Mouse (Mus musculus) cerebral cortex, adult 2 months (tissue): ENCODE results near the gene Aqp1.

ENCODE experiments used
- WGBS: fragments of 180-500 bp; shearing (Covaris S2); methylation state at CpG from one replicate; pipeline ENCODE4 v1.1.7; 2018; 5-methylcytosine and 5-hydroxymethylcytosine counted together

Gene Aqp1

DNA sequence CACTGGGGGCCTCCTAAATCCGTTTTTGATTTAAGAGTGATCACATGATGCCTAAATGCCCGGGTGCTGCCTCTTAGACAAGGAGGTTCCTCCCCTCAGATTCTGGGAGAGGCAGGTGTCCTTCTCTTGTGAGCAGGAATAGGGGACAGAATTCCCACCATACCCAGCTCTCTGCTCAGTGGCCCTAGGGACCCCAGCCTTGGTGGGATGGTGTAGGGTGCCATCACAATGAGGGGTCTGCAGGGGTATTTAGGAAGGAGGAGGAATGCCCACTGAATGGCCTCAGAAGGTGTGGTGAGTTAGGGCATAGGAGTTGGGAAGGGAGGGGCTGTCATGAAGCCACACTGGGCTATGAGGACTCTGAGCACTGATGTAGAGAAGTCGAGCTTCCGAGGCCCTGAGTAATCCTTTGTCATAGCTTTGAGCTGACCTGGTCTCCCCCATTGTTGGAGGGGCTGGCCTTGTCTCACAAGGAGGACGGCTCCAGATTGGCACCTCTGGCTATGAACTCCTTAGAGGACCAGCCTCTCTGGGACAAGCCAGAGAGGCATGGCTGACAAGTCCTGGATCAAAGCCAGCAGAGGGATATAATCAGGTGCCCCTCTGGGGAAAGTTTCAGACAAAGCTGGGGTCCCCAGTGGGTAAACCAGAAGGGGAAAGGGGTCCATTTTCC, 4.0 kb upstream of the Aqp1 start:
- WGBS, result 43% methylated on average over 5 of the region's 5 CpGs

DNA sequence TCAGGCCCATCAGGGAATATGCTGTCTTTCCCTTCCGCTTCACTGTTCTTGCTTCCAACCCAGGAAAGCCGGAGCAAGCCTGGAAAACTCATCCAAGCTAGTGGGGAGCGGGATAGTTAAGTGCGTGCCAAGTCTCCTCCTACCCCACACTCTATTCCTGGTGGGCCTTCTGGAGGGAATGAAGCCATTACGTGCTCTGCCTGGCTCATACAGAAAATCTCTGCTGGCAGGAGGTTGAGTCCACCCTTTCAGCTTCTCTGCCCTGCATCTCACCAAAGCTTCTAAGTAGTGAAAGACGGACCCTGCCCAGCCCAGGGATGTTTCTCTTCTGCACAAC, 3.5 kb upstream of the Aqp1 start:
- 35% methylated on average over 6 of the region's 6 CpGs for WGBS

DNA sequence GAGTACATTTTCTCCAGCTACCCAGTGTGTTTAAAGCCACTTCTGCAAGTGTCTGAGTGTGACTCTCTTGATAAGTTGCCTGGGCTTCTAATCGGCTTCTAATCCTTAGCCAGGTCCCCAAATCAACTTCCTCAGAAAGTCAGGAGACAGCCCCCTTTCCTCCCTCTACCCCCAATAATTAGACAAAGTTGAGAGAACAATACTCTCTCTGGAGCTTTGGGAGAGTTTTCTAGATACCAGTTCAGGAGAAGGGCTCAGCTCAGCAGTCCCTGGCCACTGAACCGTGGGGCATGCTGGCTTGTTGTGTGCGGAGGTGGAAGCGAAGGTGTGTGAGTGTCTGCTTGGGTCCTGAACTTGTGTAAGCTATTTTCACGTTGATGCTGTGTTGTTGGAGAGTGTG, 1.0 kb downstream of the Aqp1 start:
- 91% methylated on average over 5 of the region's 5 CpGs for WGBS

DNA sequence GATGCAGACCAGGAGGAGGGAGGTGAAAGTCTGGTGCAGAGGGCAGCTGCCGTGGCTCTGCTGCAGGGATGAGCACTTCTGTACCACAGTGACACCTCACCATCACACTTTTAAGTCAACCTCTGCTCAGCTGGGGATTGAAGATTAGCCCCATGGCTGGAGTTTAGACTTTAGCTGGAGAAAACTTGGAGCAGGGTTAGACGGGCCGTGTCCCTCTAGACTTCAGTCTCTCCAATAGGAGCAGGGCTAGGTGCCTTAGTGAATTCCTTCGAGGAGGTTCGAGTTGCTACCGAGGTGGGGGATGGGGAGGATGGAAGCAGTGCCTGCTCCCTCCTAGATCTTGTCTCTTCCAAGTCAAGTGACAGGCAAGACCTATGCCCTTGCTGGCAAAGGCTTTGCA, 1.8 kb downstream of the Aqp1 start:
- 70% methylated on average over 6 of the region's 6 CpGs for WGBS

DNA sequence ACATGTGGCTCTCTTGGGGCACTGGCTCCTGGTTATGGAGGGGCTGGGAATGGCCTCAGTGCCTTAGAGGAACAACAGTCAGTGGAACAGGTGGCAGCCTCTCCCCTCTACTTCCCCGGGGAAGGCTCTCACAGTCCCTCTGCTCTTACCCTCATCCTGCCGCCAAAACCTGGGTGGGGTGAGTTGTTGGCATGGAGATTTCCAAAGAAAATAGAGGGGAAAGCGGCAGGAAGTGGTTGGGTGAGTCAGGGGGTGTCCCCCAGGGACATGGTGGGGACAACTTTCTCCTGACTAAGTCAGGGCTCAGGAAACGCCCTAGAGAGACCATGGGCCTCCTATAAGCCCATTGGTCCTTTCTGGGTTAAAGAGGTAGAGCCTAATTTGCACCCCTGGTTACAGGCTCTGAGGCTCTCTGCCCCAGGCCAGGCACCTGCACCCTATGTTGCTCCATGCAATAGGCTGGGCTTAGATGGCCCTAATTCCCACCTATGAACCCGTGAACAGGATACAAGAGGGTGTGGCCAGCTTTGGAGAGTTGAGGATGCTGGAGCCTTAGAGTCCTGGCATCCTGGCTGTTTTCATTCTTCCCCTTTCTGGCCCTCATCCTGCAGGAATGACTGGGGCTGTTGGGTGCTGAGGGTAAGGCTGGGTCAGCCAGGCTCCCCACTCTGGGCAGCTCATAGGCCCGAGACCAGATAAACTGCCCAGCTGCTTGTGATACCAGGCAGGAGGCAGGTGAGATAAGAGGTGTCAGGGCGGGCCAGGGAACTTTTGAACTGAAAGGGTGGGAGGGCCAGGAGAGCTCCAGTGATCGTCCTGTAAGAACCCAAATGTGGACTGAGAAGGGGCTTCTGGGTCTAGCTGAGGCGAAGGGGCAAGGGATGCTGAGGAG, 2.9 kb downstream of the Aqp1 start:
- WGBS, result 86% methylated on average over 9 of the region's 9 CpGs

DNA sequence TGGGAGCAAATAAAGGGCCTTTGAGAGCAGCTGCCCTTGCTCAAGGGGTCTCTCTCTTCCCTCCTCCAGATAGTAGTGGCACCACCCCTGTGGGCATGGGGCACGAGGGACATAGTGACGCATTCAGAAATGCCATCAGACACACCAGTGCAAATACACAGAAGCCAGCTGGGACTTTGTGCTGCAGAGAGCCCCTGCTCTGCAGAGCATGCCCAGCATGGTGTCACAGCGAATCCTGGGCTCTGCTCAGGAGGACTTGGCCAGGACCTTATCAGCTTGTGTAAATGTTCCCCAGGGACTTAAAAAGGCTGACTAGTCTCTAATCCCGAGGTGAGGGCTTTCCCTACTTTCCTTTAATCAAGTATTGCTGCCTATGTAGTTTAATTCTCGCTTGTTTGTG, 5.5 kb downstream of the Aqp1 start:
- WGBS, result 70% methylated on average over 5 of the region's 5 CpGs

DNA sequence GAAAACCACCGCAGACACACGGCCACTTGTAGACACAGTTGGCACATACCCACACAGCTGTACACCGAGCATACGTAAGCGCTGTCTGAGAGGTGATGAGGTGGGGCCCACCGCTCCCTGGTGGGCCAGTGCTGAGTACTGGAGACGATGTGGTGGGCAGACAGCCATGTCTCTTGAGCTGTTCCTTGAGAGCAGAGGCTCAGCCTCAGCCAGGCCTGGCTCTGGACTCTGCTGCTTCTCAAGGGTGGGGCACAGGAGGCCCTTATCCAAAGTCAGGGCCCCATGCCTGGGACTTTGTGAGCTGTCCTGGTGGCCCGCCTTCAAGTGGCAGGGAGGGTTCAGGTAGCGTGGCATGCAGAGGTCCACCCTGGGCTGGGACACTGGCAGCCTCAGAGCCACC, 6.1 kb downstream of the Aqp1 start:
- 85% methylated on average over 9 of the region's 9 CpGs for WGBS

DNA sequence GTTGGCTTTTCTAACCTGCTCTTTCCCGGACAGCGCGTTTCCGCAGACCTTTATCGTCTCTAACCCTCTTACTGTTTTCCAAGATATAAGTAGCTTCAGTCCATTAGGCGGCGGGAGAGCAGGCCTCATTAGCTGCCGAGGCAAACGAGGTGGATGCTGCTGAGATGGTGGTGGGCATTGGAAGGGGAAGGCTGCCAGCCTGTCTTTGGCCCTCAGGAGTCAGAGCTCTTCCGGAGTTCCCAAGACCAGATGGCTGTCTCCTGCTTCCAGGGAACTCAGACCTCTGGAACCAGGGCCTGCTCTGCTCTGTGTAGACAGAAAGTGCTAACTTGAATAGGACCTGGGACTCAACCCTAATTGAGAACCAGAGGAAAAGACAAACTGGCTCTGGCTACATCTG, 7.2 kb downstream of the Aqp1 start:
- 82% methylated on average over 10 of the region's 10 CpGs for WGBS

DNA sequence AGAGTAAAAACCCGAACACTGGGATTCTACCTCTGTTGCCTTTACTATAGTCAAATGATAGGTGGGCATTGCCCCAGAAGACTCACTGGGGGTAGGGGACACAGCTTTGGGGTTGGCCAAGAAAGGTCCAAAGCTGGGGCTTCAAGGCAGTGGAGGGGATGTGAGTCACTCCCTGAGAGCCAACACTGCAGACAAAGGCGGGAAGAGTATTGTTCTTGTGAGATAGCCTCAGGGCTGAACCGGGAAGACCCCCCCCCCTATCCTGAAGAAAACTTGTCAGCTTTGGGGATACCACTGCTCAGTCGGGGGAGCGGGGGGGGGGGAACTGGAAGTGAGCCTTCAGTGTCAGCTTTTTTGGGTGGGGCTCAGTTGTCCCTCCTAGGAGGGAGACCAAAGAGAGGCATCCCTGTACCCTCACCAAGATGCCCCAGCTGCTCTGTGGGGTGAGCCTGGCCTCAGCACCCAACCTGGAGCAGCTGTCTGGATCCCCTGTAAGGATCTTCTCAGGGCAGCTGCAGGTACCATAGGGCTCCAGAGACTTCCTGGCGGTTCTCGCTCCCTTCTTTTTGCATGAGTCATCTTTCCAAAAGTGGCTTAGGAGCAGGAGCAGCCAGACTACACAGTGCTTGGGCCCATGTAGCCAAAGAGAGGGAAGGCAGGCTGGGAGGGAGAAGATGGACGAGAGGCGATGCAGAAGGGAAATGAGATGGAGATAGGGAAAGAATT, 8.2 kb downstream of the Aqp1 start:
- 71% methylated on average over 9 of the region's 9 CpGs for WGBS

DNA sequence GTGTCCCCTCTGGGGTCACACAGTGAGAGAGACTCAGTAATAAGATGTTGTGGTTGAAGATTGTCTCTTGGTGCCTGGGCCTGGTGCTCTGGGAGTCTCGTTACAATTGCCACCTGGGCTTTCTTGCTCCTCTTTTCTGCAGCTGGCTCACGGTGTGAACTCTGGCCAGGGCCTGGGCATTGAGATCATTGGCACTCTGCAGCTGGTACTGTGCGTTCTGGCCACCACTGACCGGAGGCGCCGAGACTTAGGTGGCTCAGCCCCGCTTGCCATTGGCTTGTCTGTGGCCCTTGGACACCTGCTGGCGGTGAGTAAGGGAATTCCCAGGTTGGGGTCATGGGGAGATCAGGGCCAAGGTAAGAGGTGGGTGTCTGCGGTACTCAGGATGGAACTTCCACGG, 9.0 kb downstream of the Aqp1 start:
- 95% methylated on average over 10 of the region's 10 CpGs for WGBS

DNA sequence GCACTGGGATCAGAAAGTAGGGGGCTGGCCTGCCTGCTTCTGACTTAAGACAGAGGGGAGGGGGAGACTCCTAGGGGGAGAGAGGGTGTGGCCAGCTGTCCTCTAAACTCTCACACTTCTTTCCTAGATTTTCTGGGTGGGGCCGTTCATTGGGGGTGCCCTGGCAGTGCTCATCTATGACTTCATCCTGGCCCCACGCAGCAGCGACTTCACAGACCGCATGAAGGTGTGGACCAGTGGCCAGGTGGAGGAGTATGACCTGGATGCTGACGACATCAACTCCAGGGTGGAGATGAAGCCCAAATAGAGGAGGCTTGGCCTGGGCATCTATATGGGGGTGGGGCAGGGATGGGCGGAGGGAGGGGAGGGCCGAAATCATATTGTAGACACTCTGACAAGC, 10.3 kb downstream of the Aqp1 start:
- WGBS, result 93% methylated on average over 7 of the region's 7 CpGs

DNA sequence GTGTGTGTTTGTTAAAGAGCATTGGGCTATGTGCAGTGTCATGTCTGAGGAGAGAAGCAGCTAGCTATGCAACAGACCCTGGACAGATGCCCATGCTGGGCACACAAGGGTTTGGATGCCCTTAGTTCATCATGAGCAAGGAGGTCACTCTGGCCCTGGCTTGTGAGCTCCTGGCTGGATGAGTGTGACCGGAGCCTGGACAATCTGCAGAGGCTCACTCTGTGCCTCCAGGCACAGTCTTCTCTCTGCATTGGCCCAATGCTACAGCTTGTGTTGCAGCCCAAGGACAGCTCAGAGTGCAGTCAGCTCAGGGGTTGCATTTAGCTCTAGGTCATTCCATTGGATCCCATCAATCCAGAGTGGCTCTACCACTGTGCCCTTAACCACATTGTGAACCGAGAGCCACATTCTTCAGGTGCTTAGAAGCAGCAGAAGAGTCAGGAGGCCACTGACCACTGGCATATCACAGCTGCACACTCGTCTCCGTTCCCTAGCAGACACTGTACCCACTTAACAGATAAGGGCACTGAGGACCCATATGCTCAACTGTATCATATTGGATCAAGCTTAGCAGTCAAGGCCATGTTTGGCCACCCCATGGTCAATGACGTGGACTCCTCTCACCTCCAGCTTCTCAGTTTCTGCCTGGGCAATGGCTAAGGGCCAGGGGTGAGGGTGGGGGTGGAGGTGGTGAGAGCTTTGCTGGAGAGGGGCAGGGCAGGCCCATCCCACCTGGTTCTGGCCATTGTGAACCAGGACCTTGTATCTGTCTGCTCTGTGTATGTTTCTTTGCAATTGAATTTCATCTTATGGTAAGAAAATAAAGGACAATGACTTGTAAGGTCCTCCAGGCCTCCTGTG, 11.7 kb downstream of the Aqp1 start:
- WGBS, result 92% methylated on average over 5 of the region's 5 CpGs

DNA sequence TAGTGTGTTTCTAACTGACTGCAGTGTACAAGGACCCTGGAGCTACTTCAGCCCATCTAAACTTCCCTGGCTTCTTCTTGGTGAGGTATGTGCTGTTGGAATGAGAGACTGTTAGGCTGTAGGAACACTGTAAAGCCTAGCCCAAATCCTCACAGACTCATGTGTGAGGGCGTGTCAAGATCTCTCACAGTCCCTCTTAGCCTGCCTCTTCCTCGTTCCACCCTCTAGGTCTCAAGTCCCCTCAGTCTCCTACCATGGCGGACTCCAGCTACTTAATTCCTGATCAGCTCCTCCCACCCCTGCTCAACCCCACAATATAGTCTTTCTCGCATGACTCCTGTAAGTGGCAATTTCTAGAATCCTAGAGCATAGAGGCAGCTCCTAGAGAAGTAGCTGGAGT, 13.0 kb downstream of the Aqp1 start:
- WGBS, result 95% methylated on average over 4 of the region's 4 CpGs

DNA sequence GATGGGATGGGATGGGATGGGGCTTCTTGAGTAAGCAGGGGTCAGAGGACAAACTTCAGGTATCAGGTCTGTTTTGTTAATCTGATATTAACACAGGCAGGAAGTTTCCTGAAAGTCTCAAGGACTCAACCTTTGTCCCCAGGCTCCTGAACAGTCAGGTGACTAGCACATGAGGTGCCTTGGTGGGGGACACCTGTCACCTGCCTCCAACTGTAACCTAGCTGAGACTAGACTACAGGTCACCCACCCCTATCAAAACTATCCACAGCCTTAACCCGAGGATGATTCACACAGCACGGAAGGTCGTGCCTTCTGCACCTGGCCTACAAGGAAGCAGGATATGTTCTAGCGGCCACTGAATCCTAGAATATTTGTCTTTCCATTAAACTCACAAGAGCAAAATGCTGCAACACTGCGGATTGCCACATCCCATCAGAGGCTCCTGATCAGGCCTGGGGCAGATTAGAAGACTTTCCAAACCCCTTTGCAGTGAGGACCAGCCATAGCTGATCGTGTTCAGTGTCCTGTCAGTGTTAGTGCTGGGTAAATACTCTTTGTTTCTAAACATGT, 14.2 kb downstream of the Aqp1 start:
- 96% methylated on average over 6 of the region's 6 CpGs for WGBS

DNA sequence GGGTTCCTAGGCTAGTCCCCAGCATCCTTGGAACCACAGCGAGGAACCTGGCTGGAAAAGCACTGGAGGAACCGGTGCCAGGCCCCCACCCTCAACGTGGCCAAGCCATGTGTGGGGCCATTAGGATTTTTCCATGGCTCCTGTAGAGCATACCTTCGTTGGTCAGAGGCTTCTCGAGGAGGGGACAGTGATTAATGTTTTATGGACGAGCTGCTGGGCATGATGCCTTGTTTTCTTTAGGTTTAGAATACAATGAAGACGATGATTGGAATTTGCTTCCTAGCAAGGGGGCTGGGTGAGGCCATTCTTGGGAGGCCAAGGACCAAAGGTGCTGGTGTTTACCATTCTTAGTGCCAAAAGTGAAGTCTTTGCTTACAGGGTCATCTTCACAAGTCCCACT, 15.5 kb downstream of the Aqp1 start:
- WGBS, result 85% methylated on average over 7 of the region's 7 CpGs

DNA sequence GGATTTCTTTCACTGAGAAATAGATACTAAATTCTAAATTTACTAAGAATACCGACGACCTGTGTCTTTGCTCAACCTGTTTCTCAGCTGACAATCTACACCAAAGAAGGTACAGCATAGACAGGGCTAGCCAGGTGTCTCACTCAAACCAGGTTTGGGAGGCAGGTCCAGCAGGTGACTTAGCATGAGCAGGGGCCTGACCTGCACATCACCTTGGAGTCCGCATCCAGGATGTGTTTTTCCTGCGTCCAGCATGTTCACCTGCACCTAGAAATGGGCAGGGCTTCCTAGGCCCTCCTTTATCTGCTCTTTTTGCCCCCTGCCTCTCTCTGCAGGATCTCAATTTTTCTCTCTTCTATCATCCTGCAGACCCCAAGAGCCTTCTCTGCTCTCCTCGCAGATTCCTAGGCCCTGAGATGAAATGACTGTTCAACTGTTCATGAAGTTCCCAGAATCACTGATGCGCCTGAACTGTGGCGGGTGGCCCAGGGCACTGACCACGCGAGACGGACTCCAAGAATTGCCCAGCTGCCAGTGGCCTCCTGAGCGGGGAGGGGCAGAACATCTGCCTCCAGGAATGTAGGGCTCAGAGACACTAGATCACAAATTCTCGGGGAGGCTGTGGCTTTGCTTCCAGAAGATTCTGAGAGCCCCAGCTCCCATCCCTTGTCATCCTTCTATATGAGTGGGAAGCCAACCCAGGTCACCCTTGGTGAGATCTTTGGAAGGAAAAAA, 17.6 kb downstream of the Aqp1 start:
- WGBS, result 87% methylated on average over 12 of the region's 12 CpGs

DNA sequence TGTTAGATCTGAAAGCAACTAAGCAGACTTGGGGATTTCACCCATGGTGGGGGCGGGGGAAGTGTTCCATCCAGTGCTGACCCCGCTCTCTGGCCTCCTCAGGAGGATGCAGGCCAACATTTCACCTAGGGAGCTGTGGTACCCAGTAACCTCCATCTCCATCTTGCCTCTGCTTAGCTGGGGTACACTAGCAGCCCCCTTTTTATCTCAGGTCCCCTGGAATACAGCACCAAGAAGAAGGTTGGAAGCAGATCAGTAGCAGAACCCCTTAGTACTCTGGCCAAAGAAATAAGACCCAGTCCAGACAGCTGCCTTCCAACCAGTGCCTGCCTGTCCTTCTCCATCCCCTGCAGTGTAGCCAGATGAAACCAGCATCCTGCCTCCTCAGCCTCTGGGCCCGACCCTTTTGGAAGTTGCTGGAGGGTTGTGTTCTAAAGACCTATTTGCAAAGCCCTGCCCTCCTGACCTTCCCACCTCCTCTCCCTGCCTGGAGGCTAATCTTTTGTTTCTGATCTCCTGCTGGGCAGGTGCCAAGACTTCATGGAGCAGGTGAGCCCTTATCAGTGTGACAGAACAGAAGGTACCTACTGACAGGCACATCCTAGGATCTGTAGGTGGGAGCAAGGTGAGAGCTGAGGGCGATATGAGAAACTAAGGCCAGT, 18.4 kb downstream of the Aqp1 start:
- 90% methylated on average over 4 of the region's 4 CpGs for whole genome bisulfite sequencing

DNA sequence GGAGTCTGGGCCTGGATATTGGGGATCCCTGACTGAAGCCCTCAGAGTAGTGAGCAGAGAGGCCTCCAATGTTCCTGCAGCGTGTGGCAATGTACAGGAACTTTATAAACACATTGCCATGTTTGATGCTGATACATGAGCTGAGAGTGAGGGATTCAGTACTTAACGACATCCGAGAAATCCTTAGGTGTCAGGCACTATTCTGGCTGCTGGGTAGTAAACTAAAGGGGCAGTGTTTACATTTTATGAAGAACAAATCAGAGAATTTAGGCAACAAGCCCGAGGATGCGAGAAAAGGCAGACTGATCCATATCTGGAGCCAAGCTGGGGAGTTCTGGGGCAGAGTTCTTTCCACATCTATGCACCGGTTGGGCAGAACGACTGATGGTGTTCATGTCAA, 19.3 kb downstream of the Aqp1 start:
- WGBS, result 91% methylated on average over 7 of the region's 7 CpGs

DNA sequence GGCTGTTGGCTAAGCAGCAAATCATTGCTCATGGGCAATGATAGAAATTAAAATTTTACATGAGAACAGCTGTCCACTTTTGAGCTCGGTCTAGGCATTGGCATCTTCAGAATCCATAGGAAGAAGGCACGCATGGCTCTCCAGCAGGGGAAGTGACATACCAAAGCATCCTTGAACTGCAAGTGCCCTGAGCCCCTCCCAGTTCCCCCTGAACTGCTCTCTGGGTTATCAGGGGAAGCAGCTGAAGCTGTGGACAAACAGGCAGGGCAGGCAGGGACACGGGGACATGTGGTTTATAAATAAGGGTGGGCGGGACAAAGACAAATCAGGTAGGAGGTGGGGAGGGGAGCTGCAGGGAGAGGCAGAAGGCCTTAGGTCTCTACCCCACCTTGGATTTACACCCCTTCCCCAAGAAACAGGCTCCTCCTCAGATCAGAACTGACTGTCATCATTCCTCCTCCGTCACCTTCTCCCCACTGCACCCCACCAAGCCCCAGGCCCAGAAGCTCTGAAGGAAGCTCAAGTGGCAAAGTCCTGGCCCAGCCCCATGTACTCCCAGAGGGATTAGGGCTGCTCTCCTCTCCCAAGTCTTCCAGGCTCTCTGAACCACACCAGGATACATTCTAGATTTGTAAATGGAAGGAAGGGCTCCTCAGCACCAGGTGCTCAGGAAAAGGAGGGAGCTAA, 19.9 kb downstream of the Aqp1 start:
- WGBS, result 78% methylated on average over 5 of the region's 5 CpGs
